Mouse (Mus musculus): Measurements from ENCODE around the gene H2afv. TPM values are rescaled to one million over a fixed set of nuclear protein-coding genes. Genes with fewer than 3 reads are reported as not detected.

Gene H2afv
- polyA plus RNA-seq, 1 experiment from 2014 or later = 424 TPM

Small RNA genes lying within 50 kb of the gene (microRNA-seq; reads per million reads assigned to microRNA genes)
- gene Gm22123 (not detected), gene Mir7651 (not detected)

Other genes starting within 250 kb of the H2afv start
- 0.42 and 0.80 TPM in 2 replicates for gene A730071L15Rik, start 244.4 kb downstream of the H2afv start, polyA plus RNA-seq (2014; fragmentation: Nextera tagmentation; extraction: Ambion mirVana)
- 30.1 and 30.4 TPM in 2 replicates for gene Nudcd3, start 244.0 kb downstream of the H2afv start, polyA plus RNA-seq (2014; fragmentation: Nextera tagmentation; extraction: Ambion mirVana)
- gene Npc1l1, start 214.3 kb downstream of the H2afv start, polyA plus RNA-seq (2014; fragmentation: Nextera tagmentation; extraction: Ambion mirVana) = not detected in 2 replicates
- gene Ddx56, start 176.7 kb downstream of the H2afv start, polyA plus RNA-seq (2014; fragmentation: Nextera tagmentation; extraction: Ambion mirVana) = 50.9 and 55.0 TPM in 2 replicates
- gene Tmed4, start 169.6 kb downstream of the H2afv start, polyA plus RNA-seq (2014; fragmentation: Nextera tagmentation; extraction: Ambion mirVana) = 90.6 and 92.2 TPM in 2 replicates
- 245 and 289 TPM in 2 replicates for gene Ogdh, start 152.8 kb downstream of the H2afv start, polyA plus RNA-seq (2014; fragmentation: Nextera tagmentation; extraction: Ambion mirVana)
- 8.2 and 9.1 TPM in 2 replicates for gene Zmiz2, start 55.4 kb downstream of the H2afv start, polyA plus RNA-seq (2014; fragmentation: Nextera tagmentation; extraction: Ambion mirVana)
- 4,253 and 4,441 TPM in 2 replicates for gene Ppia, start 29.0 kb downstream of the H2afv start, polyA plus RNA-seq (2014; fragmentation: Nextera tagmentation; extraction: Ambion mirVana)
- gene Purb, start 31.5 kb upstream of the H2afv start, polyA plus RNA-seq (2014; fragmentation: Nextera tagmentation; extraction: Ambion mirVana) = 21.8 and 24.3 TPM in 2 replicates
- 0.59 and 0.77 TPM in 2 replicates for gene Myo1g, start 76.5 kb upstream of the H2afv start, polyA plus RNA-seq (2014; fragmentation: Nextera tagmentation; extraction: Ambion mirVana)
- 52.9 and 56.5 TPM in 2 replicates for gene Ccm2, start 102.4 kb upstream of the H2afv start, polyA plus RNA-seq (2014; fragmentation: Nextera tagmentation; extraction: Ambion mirVana)
- gene Nacad, start 161.6 kb upstream of the H2afv start, polyA plus RNA-seq (2014; fragmentation: Nextera tagmentation; extraction: Ambion mirVana) = 0.22 and 0.86 TPM in 2 replicates
- 34.8 and 39.8 TPM in 2 replicates for gene Tbrg4, start 181.6 kb upstream of the H2afv start, polyA plus RNA-seq (2014; fragmentation: Nextera tagmentation; extraction: Ambion mirVana)
- gene Wap, start 194.2 kb upstream of the H2afv start, polyA plus RNA-seq (2014; fragmentation: Nextera tagmentation; extraction: Ambion mirVana) = not detected in 2 replicates
- 2.3 and 3.9 TPM in 2 replicates for gene Ramp3, start 214.1 kb upstream of the H2afv start, polyA plus RNA-seq (2014; fragmentation: Nextera tagmentation; extraction: Ambion mirVana)

Measured in heart, embryonic 14.5 days (tissue).